Comparison of ENCODE assay signal across 26 mouse cellular contexts in the genomic region with DNA sequence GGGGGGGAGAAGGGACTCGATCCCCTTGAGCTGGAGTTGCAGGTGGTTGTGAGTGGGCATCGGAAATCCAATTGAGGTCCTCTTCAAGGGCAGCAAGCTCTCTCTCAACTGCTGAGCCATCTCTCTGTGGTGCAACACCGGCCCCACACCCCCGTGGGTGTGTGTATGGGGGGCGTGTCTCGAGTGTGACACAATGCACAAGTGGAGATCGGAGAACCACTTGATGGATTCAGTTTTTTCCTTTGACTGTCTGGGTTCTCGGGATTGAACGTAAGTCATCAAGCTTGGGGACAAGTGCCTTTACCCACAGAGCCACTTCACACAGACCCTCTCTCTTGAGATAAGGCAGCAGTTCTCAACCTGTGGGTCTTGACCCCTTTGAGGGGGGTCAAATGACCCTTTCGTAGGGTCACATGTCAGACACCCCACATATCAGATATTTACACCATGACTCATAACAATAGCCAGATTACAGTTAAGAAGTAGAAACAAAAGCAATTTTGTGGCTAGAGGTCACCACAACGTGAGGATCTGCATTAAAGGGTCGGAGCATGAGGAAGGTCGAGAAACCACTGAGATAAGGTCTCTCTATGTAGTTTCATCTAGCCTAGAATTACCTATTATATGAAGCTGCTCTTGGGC. TPM values are rescaled to one million over a fixed set of nuclear protein-coding genes. Genes with fewer than 3 reads are reported as not detected.
A peak's percentile ranks its signal among the peaks of the same experiment; 100 is the strongest.
DNase-seq lines count a peak whose midpoint lies in the region; TF ChIP-seq lines count a peak whose summit lies in the region.
"Had no signal": no experiment of that assay in that cellular context is flagged by ENCODE, and none has a peak within 500 bp of the region (broad histone marks: within the 10 kb centered on the region; RNA-seq: fewer than 3 reads in every experiment).

No protein-coding gene starts in this region.

- TF ChIP-seq POLR2A in lung, adult 2 months (IDR thresholded peaks at IDR 0.05; ENCODE audit: borderline replicate concordance, extremely low read depth, low read depth, low read length) = no peak
- TF ChIP-seq POLR2A in kidney, adult 2 months (IDR thresholded peaks at IDR 0.05; ENCODE audit: low read depth, low read length) = no peak

- no peaks in the 10 kb centered on the region for H3K27me3 ChIP-seq in forebrain, embryonic 10.5 days (ENCODE audit: poor library complexity, severe bottlenecking)
- H3K27me3 ChIP-seq in kidney, adult 2 months (replicated peaks; ENCODE audit: control insufficient read depth, insufficient read depth, low read length) = no peaks in the 10 kb centered on the region
- H3K27me3 ChIP-seq: forebrain, embryonic 12.5 days; hindbrain, embryonic 12.5 days; lung, embryonic 15.5 days; neural tube, embryonic 15.5 days; stomach, embryonic 15.5 days had no signal

- peaks cover 11% of the 10 kb centered on the region; the same call in 1 of the 2 replicates for H3K4me1 ChIP-seq in lung, adult 2 months (ENCODE audit: control insufficient read depth, insufficient read depth, low read length)
- H3K4me1 ChIP-seq in forebrain, embryonic 10.5 days = 0 out of 2 replicates have a peak, but pooled peaks cover 8% of the 10 kb centered on the region
- peaks cover 9% of the 10 kb centered on the region; the same call in 1 of the 2 replicates for H3K4me1 ChIP-seq in kidney, adult 2 months (ENCODE audit: control insufficient read depth, insufficient read depth, low read length)
- H3K4me1 ChIP-seq: neural tube, embryonic 15.5 days; stomach, embryonic 15.5 days had no signal

- H3K36me3 ChIP-seq in forebrain, embryonic 10.5 days (replicated peaks) = peaks cover 93% of the 10 kb centered on the region
- H3K36me3 ChIP-seq in kidney, adult 2 months (ENCODE audit: control insufficient read depth, insufficient read depth, low read length) = peaks cover 1% of the 10 kb centered on the region; the same call in 1 of the 2 replicates

- no peak overlapping the region for H3K27ac ChIP-seq in forebrain, embryonic 10.5 days
- no peak overlapping the region for H3K27ac ChIP-seq in kidney, adult 2 months (ENCODE audit: insufficient read depth, low read depth, low read length)
- H3K27ac ChIP-seq: forebrain, embryonic 12.5 days; hindbrain, embryonic 12.5 days; liver, embryonic 14.5 days; lung, embryonic 15.5 days; neural tube, embryonic 15.5 days; stomach, embryonic 15.5 days had no signal

- DNase-seq in lung, adult 18-20 months = peak; percentile 77 to 84
- no peak for DNase-seq in lung, postnatal 14 days
- DNase-seq in lung, adult 2 months = peak; percentile 56
- peak; percentile 52 to 76 for DNase-seq in lung, postnatal 4 days
- no peak for DNase-seq in forebrain, embryonic 10.5 days (ENCODE audit: extremely low spot score, low spot score)
- no peak for DNase-seq in cerebellum, postnatal 36 days
- DNase-seq in kidney, adult 2 months = no peak
- DNase-seq: adrenal gland, postnatal 10 days; cerebellum, adult 11-12 months; cerebellum, postnatal 10 days; gastrocnemius, postnatal 14 days; heart, adult 11 months; heart, postnatal 36 days; kidney, postnatal 14 days; liver; midbrain, embryonic 14.5 days; retina, postnatal 1 day; right cerebral cortex, postnatal 14 days; thymus, postnatal 4 days had no signal

- no peak overlapping the region for H3K4me3 ChIP-seq in lung, adult 2 months (replicated peaks; ENCODE audit: extremely low read depth, low read depth, low read length)
- H3K4me3 ChIP-seq in forebrain, embryonic 10.5 days = no peak overlapping the region
- H3K4me3 ChIP-seq in kidney, adult 2 months (ENCODE audit: insufficient read depth, low read depth, low read length) = no peak overlapping the region
- H3K4me3 ChIP-seq: erythroblast, embryonic 14.5 days; forebrain, embryonic 12.5 days; hindbrain, embryonic 12.5 days; lung, embryonic 15.5 days; neural tube, embryonic 15.5 days; stomach, embryonic 15.5 days had no signal

- WGBS in lung, adult 2 months = 60% methylated on average over 13 of the region's 13 CpGs
- 94% methylated on average over 13 of the region's 13 CpGs for WGBS in forebrain, embryonic 10.5 days
- WGBS in kidney, adult 2 months = 91% methylated on average over 13 of the region's 13 CpGs

- no peak for TF ChIP-seq CTCF in lung, adult 2 months (IDR thresholded peaks at IDR 0.05; ENCODE audit: insufficient read depth, low read length)
- TF ChIP-seq CTCF in kidney, adult 2 months (conservative IDR thresholded peaks at IDR 0.05; ENCODE audit: insufficient read depth, insufficient read length, low read depth, low read length) = no peak

- H3K9me3 ChIP-seq in forebrain, embryonic 10.5 days = no peaks in the 10 kb centered on the region
- H3K9me3 ChIP-seq: forebrain, embryonic 12.5 days; hindbrain, embryonic 12.5 days; lung, embryonic 15.5 days; neural tube, embryonic 15.5 days; stomach, embryonic 15.5 days had no signal

RNA-seq across cellular contexts. Expression of a gene that starts 9.3 kb away (rescaled TPM):
- 572 and 1,005 TPM in 2 replicates for polyA plus RNA-seq in lung, adult 2 months (2012; rRNA removed)
- polyA plus RNA-seq in forebrain, embryonic 10.5 days (2016; fragmentation: Nextera tagmentation; extraction: Ambion mirVana) = 62.7 and 66.0 TPM in 2 replicates
- 169 and 179 TPM in 2 replicates for polyA plus RNA-seq in kidney, adult 2 months (2012; rRNA removed)

RNA-seq across cellular contexts. Expression of a gene that starts 9.4 kb away (rescaled TPM):
- 28.0 and 34.2 TPM in 2 replicates for polyA plus RNA-seq in lung, adult 2 months (2012; rRNA removed)
- 151 and 152 TPM in 2 replicates for polyA plus RNA-seq in forebrain, embryonic 10.5 days (2016; fragmentation: Nextera tagmentation; extraction: Ambion mirVana)
- polyA plus RNA-seq in kidney, adult 2 months (2012; rRNA removed) = 98.5 and 105 TPM in 2 replicates

Comparison
In these comparisons a context has a peak if more than half of its experiments do, and no peak if none do; other contexts are left out.
1. DNase-seq: peak in lung, adult 18-20 months (2 of 2), lung, adult 2 months (single experiment) and lung, postnatal 4 days (2 of 2); none in lung, postnatal 14 days (single experiment), forebrain, embryonic 10.5 days (single experiment), cerebellum, postnatal 36 days (0 of 2) and kidney, adult 2 months (single experiment).